In genomic region chr3:89183959-89184315, GRCm38 (mm10) we compare ENCODE assay signal across 8 mouse cellular contexts. TPM values are rescaled to one million over a fixed set of nuclear protein-coding genes. Genes with fewer than 3 reads are reported as not detected.
DNase-seq lines count a peak whose midpoint lies in the region; ATAC-seq and TF ChIP-seq lines count a peak whose summit lies in the region.

No protein-coding gene starts in this region.

- no peak for ATAC-seq in kidney, embryonic 16.5 days (ENCODE audit: low FRiP score, low TSS enrichment)
- ATAC-seq in forebrain, embryonic 14.5 days, result no peak
- no peak for ATAC-seq in liver, postnatal 0 days

- WGBS in kidney, embryonic 16.5 days, result 61% methylated on average over 6 of the region's 6 CpGs
- 77% methylated on average over 6 of the region's 6 CpGs for WGBS in forebrain, embryonic 14.5 days
- WGBS in liver, postnatal 0 days (ENCODE audit: insufficient replicate concordance), result 79% methylated on average over 6 of the region's 6 CpGs

- no peaks in the 10 kb centered on the region for H3K27me3 ChIP-seq in kidney, embryonic 16.5 days (ENCODE audit: insufficient read depth, low read length)
- H3K27me3 ChIP-seq in forebrain, embryonic 14.5 days (replicated peaks; ENCODE audit: control insufficient read depth, insufficient read depth, low read length), result no peaks in the 10 kb centered on the region
- no peaks in the 10 kb centered on the region for H3K27me3 ChIP-seq in liver, postnatal 0 days (ENCODE audit: insufficient read depth, low read length)

- peak overlapping the region; percentile 97 for H3K4me2 ChIP-seq in kidney, embryonic 16.5 days (replicated peaks; ENCODE audit: low read depth, low read length)
- peak overlapping the region; percentile 91 for H3K4me2 ChIP-seq in forebrain, embryonic 14.5 days (ENCODE audit: low read length)
- peak overlapping the region; percentile 85 for H3K4me2 ChIP-seq in liver, postnatal 0 days (ENCODE audit: low read depth, low read length)

- no peak for TF ChIP-seq CTCF in brain, embryonic 14.5 days (IDR thresholded peaks at IDR 0.05; ENCODE audit: borderline replicate concordance, extremely low read depth, insufficient read depth, insufficient read length)
- TF ChIP-seq CTCF in liver, postnatal 0 days (IDR thresholded peaks at IDR 0.05; ENCODE audit: low read depth), result no peak

- DNase-seq in kidney, adult 9 months, result no peak
- peak; percentile 27 for DNase-seq in brain, embryonic 14.5 days (ENCODE audit: low read depth)
- no peak for DNase-seq in forebrain, embryonic 14.5 days (ENCODE audit: low spot score)
- DNase-seq in liver, postnatal 0 days, result no peak
- no peak for DNase-seq in adrenal gland, adult 2 months
- no peak for DNase-seq in embryo, embryonic 9.5 days (ENCODE audit: extremely low spot score)
- no peak for DNase-seq in frontal cortex, postnatal 14 days (ENCODE audit: low spot score in 2 of 2)

- no peaks in the 10 kb centered on the region for H3K9me3 ChIP-seq in kidney, embryonic 16.5 days (ENCODE audit: low read length)
- no peaks in the 10 kb centered on the region for H3K9me3 ChIP-seq in forebrain, embryonic 14.5 days (replicated peaks; ENCODE audit: control insufficient read depth, low read length)
- no peaks in the 10 kb centered on the region for H3K9me3 ChIP-seq in liver, postnatal 0 days (ENCODE audit: low read length)

- TF ChIP-seq POLR2A in brain, embryonic 14.5 days (IDR thresholded peaks at IDR 0.05; ENCODE audit: borderline replicate concordance, extremely low read depth, insufficient read depth, insufficient read length, poor library complexity, severe bottlenecking), result no peak

- H3K27ac ChIP-seq in kidney, embryonic 16.5 days (ENCODE audit: low read length), result peak overlapping the region; percentile 78
- H3K27ac ChIP-seq in forebrain, embryonic 14.5 days (ENCODE audit: low read depth, low read length), result no peak overlapping the region
- no peak overlapping the region for H3K27ac ChIP-seq in liver, postnatal 0 days (ENCODE audit: low read depth)

- H3K36me3 ChIP-seq in kidney, embryonic 16.5 days (ENCODE audit: insufficient read depth, low read length), result peaks cover 35% of the 10 kb centered on the region
- peaks cover 44% of the 10 kb centered on the region for H3K36me3 ChIP-seq in forebrain, embryonic 14.5 days (ENCODE audit: control insufficient read depth, insufficient read depth, low read length)
- peaks cover 29% of the 10 kb centered on the region for H3K36me3 ChIP-seq in liver, postnatal 0 days (replicated peaks; ENCODE audit: insufficient read depth, low read length)

- H3K4me3 ChIP-seq in kidney, embryonic 16.5 days (ENCODE audit: low read length), result peak overlapping the region; percentile 71
- peak overlapping the region; percentile 58 for H3K4me3 ChIP-seq in forebrain, embryonic 14.5 days (ENCODE audit: low read depth, low read length)
- H3K4me3 ChIP-seq in liver, postnatal 0 days (ENCODE audit: low read depth, low read length), result no peak overlapping the region

- H3K9ac ChIP-seq in kidney, embryonic 16.5 days (replicated peaks; ENCODE audit: low read length), result peak overlapping the region; percentile 92
- H3K9ac ChIP-seq in forebrain, embryonic 14.5 days (ENCODE audit: low read length), result peak overlapping the region; percentile 89
- 0 out of 2 replicates have a peak overlapping the region, but pooled peaks have one; percentile 61 for H3K9ac ChIP-seq in liver, postnatal 0 days (replicated peaks)

- TF ChIP-seq EP300 in liver, postnatal 0 days (IDR thresholded peaks at IDR 0.05; ENCODE audit: low read depth), result no peak

- H3K4me1 ChIP-seq in kidney, embryonic 16.5 days (ENCODE audit: insufficient read depth, low read length), result peaks cover 55% of the 10 kb centered on the region
- H3K4me1 ChIP-seq in forebrain, embryonic 14.5 days (ENCODE audit: control insufficient read depth, insufficient read depth, low read length), result peaks cover 8% of the 10 kb centered on the region
- peaks cover 17% of the 10 kb centered on the region for H3K4me1 ChIP-seq in liver, postnatal 0 days (ENCODE audit: insufficient read depth)

RNA-seq across cellular contexts. Expression of gene Fam189b, which starts 1.0 kb away (rescaled TPM):
- polyA plus RNA-seq in kidney, embryonic 16.5 days (2015; fragmentation: Nextera tagmentation; extraction: Ambion mirVana), result 43.6 and 51.2 TPM in 2 replicates
- 69.1 and 73.8 TPM in 2 replicates for polyA plus RNA-seq in brain, embryonic 14.5 days (2012; rRNA removed)
- polyA plus RNA-seq in forebrain, embryonic 14.5 days (2014; fragmentation: Nextera tagmentation; extraction: Ambion mirVana), result 14.7 and 21.7 TPM in 2 replicates
- 1.4 and 2.1 TPM in 2 replicates for polyA plus RNA-seq in liver, postnatal 0 days (2015; fragmentation: Nextera tagmentation; extraction: Ambion mirVana)
- total RNA-seq in adrenal gland, adult 2 months (2021), result 10 to 100 TPM; 15.2 to 16.3 TPM
- 80.2 and 84.4 TPM in 2 replicates for polyA plus RNA-seq in adrenal gland, adult 2 months (2012; rRNA removed)

RNA-seq across cellular contexts. Expression of gene Scamp3, which starts 6.7 kb away (rescaled TPM):
- 140 TPM in 2 replicates for polyA plus RNA-seq in kidney, embryonic 16.5 days (2015; fragmentation: Nextera tagmentation; extraction: Ambion mirVana)
- polyA plus RNA-seq in brain, embryonic 14.5 days (2012; rRNA removed), result 132 and 139 TPM in 2 replicates
- 90.5 and 104 TPM in 2 replicates for polyA plus RNA-seq in forebrain, embryonic 14.5 days (2014; fragmentation: Nextera tagmentation; extraction: Ambion mirVana)
- polyA plus RNA-seq in liver, postnatal 0 days (2015; fragmentation: Nextera tagmentation; extraction: Ambion mirVana), result 50.1 and 52.2 TPM in 2 replicates
- total RNA-seq in adrenal gland, adult 2 months (2021), result 100 to 1,000 TPM in 1 of 2 experiments, 10 to 100 TPM in 1; 87.1 to 104 TPM
- 234 and 299 TPM in 2 replicates for polyA plus RNA-seq in adrenal gland, adult 2 months (2012; rRNA removed)

RNA-seq across cellular contexts. Expression of gene Gba, which starts 18.8 kb away (rescaled TPM):
- polyA plus RNA-seq in kidney, embryonic 16.5 days (2015; fragmentation: Nextera tagmentation; extraction: Ambion mirVana), result 54.9 and 56.1 TPM in 2 replicates
- polyA plus RNA-seq in brain, embryonic 14.5 days (2012; rRNA removed), result 55.6 and 56.3 TPM in 2 replicates
- polyA plus RNA-seq in forebrain, embryonic 14.5 days (2014; fragmentation: Nextera tagmentation; extraction: Ambion mirVana), result 45.6 and 47.9 TPM in 2 replicates
- polyA plus RNA-seq in liver, postnatal 0 days (2015; fragmentation: Nextera tagmentation; extraction: Ambion mirVana), result 25.8 and 26.3 TPM in 2 replicates
- total RNA-seq in adrenal gland, adult 2 months (2021), result 10 to 100 TPM; 74.4 to 74.6 TPM
- 40.2 and 43.9 TPM in 2 replicates for polyA plus RNA-seq in adrenal gland, adult 2 months (2012; rRNA removed)

RNA-seq across cellular contexts. Expression of gene Clk2, which starts 19.3 kb away (rescaled TPM):
- polyA plus RNA-seq in kidney, embryonic 16.5 days (2015; fragmentation: Nextera tagmentation; extraction: Ambion mirVana), result 29.1 and 30.6 TPM in 2 replicates
- 103 and 123 TPM in 2 replicates for polyA plus RNA-seq in brain, embryonic 14.5 days (2012; rRNA removed)
- polyA plus RNA-seq in forebrain, embryonic 14.5 days (2014; fragmentation: Nextera tagmentation; extraction: Ambion mirVana), result 17.0 and 17.9 TPM in 2 replicates
- polyA plus RNA-seq in liver, postnatal 0 days (2015; fragmentation: Nextera tagmentation; extraction: Ambion mirVana), result 5.0 and 5.7 TPM in 2 replicates
- 10 to 100 TPM; 39.3 to 73.3 TPM for total RNA-seq in adrenal gland, adult 2 months (2021)
- polyA plus RNA-seq in adrenal gland, adult 2 months (2012; rRNA removed), result 52.2 and 63.4 TPM in 2 replicates

RNA-seq across cellular contexts. Expression of gene Hcn3, which starts 23.9 kb away (rescaled TPM):
- 1.8 and 2.0 TPM in 2 replicates for polyA plus RNA-seq in kidney, embryonic 16.5 days (2015; fragmentation: Nextera tagmentation; extraction: Ambion mirVana)
- 61.6 and 68.6 TPM in 2 replicates for polyA plus RNA-seq in brain, embryonic 14.5 days (2012; rRNA removed)
- polyA plus RNA-seq in forebrain, embryonic 14.5 days (2014; fragmentation: Nextera tagmentation; extraction: Ambion mirVana), result 9.4 and 13.0 TPM in 2 replicates
- 0.19 and 0.49 TPM in 2 replicates for polyA plus RNA-seq in liver, postnatal 0 days (2015; fragmentation: Nextera tagmentation; extraction: Ambion mirVana)
- 1 to 10 TPM; 2.4 to 6.6 TPM for total RNA-seq in adrenal gland, adult 2 months (2021)
- polyA plus RNA-seq in adrenal gland, adult 2 months (2012; rRNA removed), result 20.9 and 34.5 TPM in 2 replicates
